Comparison of ENCODE assay signal across 8 mouse cellular contexts in the genomic region with DNA sequence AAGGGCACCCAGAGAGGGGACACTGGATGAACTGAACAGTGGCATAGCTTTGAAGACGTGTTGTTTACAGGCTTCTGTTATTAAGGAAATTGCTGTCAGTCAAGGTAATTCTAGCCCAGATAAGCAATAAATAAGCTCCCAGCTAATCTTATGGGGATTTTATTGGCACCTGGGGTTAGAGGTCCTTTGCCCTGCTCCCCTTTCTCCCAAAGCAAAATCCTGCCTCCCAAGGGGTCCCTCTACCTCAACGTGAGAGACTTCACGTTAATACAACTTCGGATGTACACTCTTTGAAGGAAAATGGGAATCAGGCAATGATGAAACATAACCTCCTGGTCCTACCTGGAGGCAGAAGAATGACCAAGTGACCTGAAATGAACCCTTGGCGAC. TPM values are rescaled to one million over a fixed set of nuclear protein-coding genes. Genes with fewer than 3 reads are reported as not detected.
DNase-seq lines count a peak whose midpoint lies in the region; ATAC-seq and TF ChIP-seq lines count a peak whose summit lies in the region.

No protein-coding gene starts in this region.

- H3K9me3 ChIP-seq in heart, embryonic 13.5 days, result no peaks in the 10 kb centered on the region
- peaks cover 6% of the 10 kb centered on the region; the same call in 1 of the 2 replicates for H3K9me3 ChIP-seq in G1E (replicated peaks)
- no peaks in the 10 kb centered on the region for H3K9me3 ChIP-seq in hindbrain, embryonic 10.5 days
- H3K9me3 ChIP-seq in midbrain, embryonic 11.5 days (ENCODE audit: control insufficient read depth, low read length), result no peaks in the 10 kb centered on the region

- DNase-seq in heart, postnatal 10 days, result no peak
- DNase-seq in G1E (ENCODE audit: low spot score), result no peak
- no peak for DNase-seq in hindbrain, embryonic 10.5 days (ENCODE audit: low spot score)
- peak; percentile 86 for DNase-seq in midbrain, embryonic 11.5 days (ENCODE audit: low spot score, missing footprints)
- no peak for DNase-seq in MN1 (ENCODE audit: low spot score)
- DNase-seq in adrenal gland, postnatal 4 days (ENCODE audit: low spot score in 2 of 2), result no peak

- H3K27me3 ChIP-seq in heart, embryonic 13.5 days (replicated peaks), result 0 out of 2 replicates have a peak, but pooled peaks cover 3% of the 10 kb centered on the region
- H3K27me3 ChIP-seq in G1E (ENCODE audit: insufficient read depth, low read length), result peaks cover 20% of the 10 kb centered on the region; the same call in 1 of the 2 replicates
- peaks cover 41% of the 10 kb centered on the region for H3K27me3 ChIP-seq in hindbrain, embryonic 10.5 days (ENCODE audit: insufficient read depth, poor library complexity, severe bottlenecking)
- peaks cover 26% of the 10 kb centered on the region for H3K27me3 ChIP-seq in midbrain, embryonic 11.5 days (ENCODE audit: control insufficient read depth, insufficient read depth, low read length)

- peak overlapping the region; percentile 87 for H3K9ac ChIP-seq in heart, embryonic 13.5 days
- H3K9ac ChIP-seq in midbrain, embryonic 11.5 days (ENCODE audit: low read length), result peak overlapping the region; percentile 44; the same call in 1 of the 2 replicates

- TF ChIP-seq CTCF in G1E (IDR thresholded peaks at IDR 0.05; ENCODE audit: low read depth, low read length), result no peak

- intact Hi-C loops in heart, postnatal 10 days (cut with DNase I), result loop anchor here (2.0 to 10.0 kb wide), 6 partner anchors 39 to 396 kb away; partner anchors contain the start of gene Vps13d

- H3K4me2 ChIP-seq in heart, embryonic 13.5 days, result peak overlapping the region; percentile 90
- peak overlapping the region; percentile 78 for H3K4me2 ChIP-seq in midbrain, embryonic 11.5 days

- WGBS in heart, embryonic 13.5 days, result 26% methylated on average over 5 of the region's 5 CpGs
- WGBS in hindbrain, embryonic 10.5 days, result 9% methylated on average over 5 of the region's 5 CpGs
- WGBS in midbrain, embryonic 11.5 days, result 13% methylated on average over 5 of the region's 5 CpGs

- H3K4me3 ChIP-seq in heart, embryonic 13.5 days, result peak overlapping the region; percentile 62
- peak overlapping the region; percentile 62; the same call in 1 of the 2 replicates for H3K4me3 ChIP-seq in G1E (ENCODE audit: low read depth, low read length)
- peak overlapping the region; percentile 59 for H3K4me3 ChIP-seq in hindbrain, embryonic 10.5 days
- H3K4me3 ChIP-seq in midbrain, embryonic 11.5 days (ENCODE audit: low read depth, low read length), result peak overlapping the region; percentile 40

- H3K36me3 ChIP-seq in heart, embryonic 13.5 days, result no peaks in the 10 kb centered on the region
- H3K36me3 ChIP-seq in G1E (replicated peaks), result no peaks in the 10 kb centered on the region
- H3K36me3 ChIP-seq in hindbrain, embryonic 10.5 days, result no peaks in the 10 kb centered on the region
- H3K36me3 ChIP-seq in midbrain, embryonic 11.5 days (ENCODE audit: control insufficient read depth, insufficient read depth, low read length), result no peaks in the 10 kb centered on the region

- peaks cover 43% of the 10 kb centered on the region for H3K4me1 ChIP-seq in heart, embryonic 13.5 days
- H3K4me1 ChIP-seq in G1E (ENCODE audit: insufficient read depth, low read depth, low read length), result peaks cover 27% of the 10 kb centered on the region
- H3K4me1 ChIP-seq in hindbrain, embryonic 10.5 days (replicated peaks), result peaks cover 40% of the 10 kb centered on the region
- H3K4me1 ChIP-seq in midbrain, embryonic 11.5 days (ENCODE audit: control insufficient read depth, insufficient read depth, low read length), result peaks cover 18% of the 10 kb centered on the region

- H3K27ac ChIP-seq in heart, embryonic 13.5 days (replicated peaks), result peak overlapping the region; percentile 69
- peak overlapping the region; percentile 59 for H3K27ac ChIP-seq in hindbrain, embryonic 10.5 days
- no peak overlapping the region for H3K27ac ChIP-seq in midbrain, embryonic 11.5 days (ENCODE audit: low read depth, low read length)

- no peak for ATAC-seq in heart, embryonic 13.5 days (ENCODE audit: extremely low read depth, insufficient number of reproducible peaks, low FRiP score, low TSS enrichment)
- no peak for ATAC-seq in G1E (ENCODE audit: extremely low read depth, insufficient number of reproducible peaks, low FRiP score, poor library complexity, severe bottlenecking)
- no peak for ATAC-seq in midbrain, embryonic 11.5 days (ENCODE audit: low FRiP score)
- no peak for ATAC-seq in megakaryocyte progenitor cell, adult 5-6 weeks (replicated peaks; ENCODE audit: poor library complexity)

RNA-seq across cellular contexts. Expression of gene Dhrs3, which starts 0.9 kb away (rescaled TPM):
- 37.4 and 45.8 TPM in 2 replicates for polyA plus RNA-seq in heart, embryonic 13.5 days (2015; fragmentation: Nextera tagmentation; extraction: Ambion mirVana)
- total RNA-seq in heart, postnatal 10 days (2021), result 10 to 100 TPM; 90.2 to 95.2 TPM
- 2.4 and 4.4 TPM in 2 replicates for total RNA-seq in G1E (2014; fragmentation: Nextera tagmentation)
- total RNA-seq in G1E (2017), result 20.9 and 22.4 TPM in 2 replicates
- polyA plus RNA-seq in G1E (2012), result 0.07 and 0.36 TPM in 2 replicates
- polyA plus RNA-seq in hindbrain, embryonic 10.5 days (2016; fragmentation: Nextera tagmentation; extraction: Ambion mirVana), result 11.7 and 11.8 TPM in 2 replicates
- polyA plus RNA-seq in midbrain, embryonic 11.5 days (2014; fragmentation: Nextera tagmentation; extraction: Ambion mirVana), result 5.9 and 7.9 TPM in 2 replicates
- 10 to 100 TPM; 75.8 to 96.2 TPM for total RNA-seq in adrenal gland, postnatal 4 days (2021)
- 18.2 and 30.9 TPM in 2 replicates for total RNA-seq in megakaryocyte progenitor cell, adult 5-6 weeks (2015)
- total RNA-seq in megakaryocyte progenitor cell, adult 5-6 weeks (2017), result 26.4 and 27.2 TPM in 2 replicates
